Comparison of ENCODE assay signal across 13 mouse cellular contexts in the genomic region with DNA sequence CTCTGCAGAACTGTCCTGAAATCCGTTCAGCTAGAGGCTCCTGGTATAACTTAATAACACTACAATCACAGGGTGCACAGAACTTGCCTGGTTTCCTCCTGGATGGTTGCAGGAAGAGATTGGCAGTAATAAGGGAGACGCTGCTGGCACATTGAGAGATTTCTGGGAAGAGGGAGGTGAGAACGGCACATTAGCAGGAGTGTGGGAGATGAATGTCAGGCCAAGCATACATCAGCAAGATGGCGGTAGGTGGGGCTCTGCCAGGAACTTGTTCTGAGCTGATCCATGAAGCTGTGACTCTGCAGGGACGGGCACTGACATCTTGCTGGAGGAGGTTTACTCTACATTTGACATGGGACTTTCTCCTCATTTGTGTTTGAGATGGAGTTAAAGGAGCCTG. TPM values are rescaled to one million over a fixed set of nuclear protein-coding genes. Genes with fewer than 3 reads are reported as not detected.
DNase-seq lines count a peak whose midpoint lies in the region.
"Had no signal": no experiment of that assay in that cellular context is flagged by ENCODE, and none has a peak within 500 bp of the region (broad histone marks: within the 10 kb centered on the region; RNA-seq: fewer than 3 reads in every experiment).

No protein-coding gene starts in this region.

- intact Hi-C loops in left cerebral cortex, postnatal 14 days (cut with DNase I): no loop called here

- DNase-seq in layer of hippocampus, adult 11-12 months (ENCODE audit: low spot score): peak; percentile 59
- DNase-seq in layer of hippocampus, postnatal 25 days (ENCODE audit: extremely low spot score in 1 of 2, low spot score in 1 of 2): no peak
- peak; percentile 21 for DNase-seq in layer of hippocampus, adult 9-10 months (ENCODE audit: low spot score)
- DNase-seq in left cerebral cortex, postnatal 14 days (ENCODE audit: low spot score in 2 of 2): peak; percentile 27 to 78
- peak; percentile 14 for DNase-seq in right cerebral cortex, postnatal 4 days
- no peak for DNase-seq in spleen, adult 18-20 months
- no peak for DNase-seq in kidney, adult 11 months
- DNase-seq in cerebellum, adult 18-20 months: no peak
- DNase-seq: adrenal gland, postnatal 14 days; B cell, adult 2 months; heart, adult 18-20 months; heart, postnatal 14 days; kidney, adult 8-10 months had no signal

RNA-seq across cellular contexts. Expression of gene Trpc4, which starts 48.6 kb away (rescaled TPM):
- total RNA-seq in layer of hippocampus, postnatal 25 days (2021): 10 to 100 TPM; 61.1 to 64.0 TPM
- 10 to 100 TPM; 32.1 to 33.1 TPM for total RNA-seq in left cerebral cortex, postnatal 14 days (2021)

Comparison
In these comparisons a context has a peak if more than half of its experiments do, and no peak if none do; other contexts are left out.
1. DNase-seq: peak in layer of hippocampus, adult 11-12 months (single experiment), layer of hippocampus, adult 9-10 months (single experiment), left cerebral cortex, postnatal 14 days (2 of 2) and right cerebral cortex, postnatal 4 days (single experiment); none in layer of hippocampus, postnatal 25 days (0 of 2), spleen, adult 18-20 months (0 of 2), kidney, adult 11 months (single experiment) and cerebellum, adult 18-20 months (0 of 2).